Mouse (Mus musculus) embryonic fibroblast, embryonic 13.5 days (primary cell): ENCODE data around the gene Lrrc57. TPM values are rescaled to one million over a fixed set of nuclear protein-coding genes. Genes with fewer than 3 reads are reported as not detected.
A peak's percentile ranks its signal among the peaks of the same experiment; 100 is the strongest.
"Not testable (repeated sequence)": the region's sequence is repeated elsewhere in the genome, so short reads cannot be mapped to it uniquely, and the experiment has no call there.

ENCODE experiments used
- H3K27ac ChIP-seq: 2 replicates; pipeline ENCODE4 v1.5.1; 2012; ENCODE audit warnings: low read length, control low read depth, inconsistent platforms; ENCODE audit not compliant: insufficient read depth
- H3K4me1 ChIP-seq: 2 replicates; pipeline ENCODE4 v1.6.1; 2011; ENCODE audit warnings: low read length; ENCODE audit not compliant: control insufficient read depth, insufficient read depth
- H3K4me3 ChIP-seq: 2 replicates; pipeline ENCODE4 v1.5.1; 2011; ENCODE audit warnings: mild to moderate bottlenecking, control low read depth, low read length; ENCODE audit not compliant: insufficient read depth
- CTCF ChIP-seq: IDR thresholded peaks from 2 replicates; pipeline ENCODE4 v1.5.1; 2011; ENCODE audit warnings: mild to moderate bottlenecking, control low read depth, low read length, moderate library complexity, borderline replicate concordance; ENCODE audit not compliant: insufficient read depth
- POLR2A ChIP-seq: IDR thresholded peaks from 2 replicates; pipeline ENCODE4 v1.6.1; 2011; ENCODE audit warnings: low read depth, mild to moderate bottlenecking, control low read depth, low read length, moderate library complexity
- polyA plus RNA-seq: library from polyadenylated mRNA; stranded (reverse); fragments of >200 nt; gene quantifications from 2 replicates; pipeline ENCODE4 v1.2.4, GENCODE M21; 2011; ENCODE audit warnings: low read depth; ENCODE audit not compliant: missing spikeins, insufficient read length

Gene Lrrc57
- polyA plus RNA-seq, 1 experiment = 13.0 TPM

DNA sequence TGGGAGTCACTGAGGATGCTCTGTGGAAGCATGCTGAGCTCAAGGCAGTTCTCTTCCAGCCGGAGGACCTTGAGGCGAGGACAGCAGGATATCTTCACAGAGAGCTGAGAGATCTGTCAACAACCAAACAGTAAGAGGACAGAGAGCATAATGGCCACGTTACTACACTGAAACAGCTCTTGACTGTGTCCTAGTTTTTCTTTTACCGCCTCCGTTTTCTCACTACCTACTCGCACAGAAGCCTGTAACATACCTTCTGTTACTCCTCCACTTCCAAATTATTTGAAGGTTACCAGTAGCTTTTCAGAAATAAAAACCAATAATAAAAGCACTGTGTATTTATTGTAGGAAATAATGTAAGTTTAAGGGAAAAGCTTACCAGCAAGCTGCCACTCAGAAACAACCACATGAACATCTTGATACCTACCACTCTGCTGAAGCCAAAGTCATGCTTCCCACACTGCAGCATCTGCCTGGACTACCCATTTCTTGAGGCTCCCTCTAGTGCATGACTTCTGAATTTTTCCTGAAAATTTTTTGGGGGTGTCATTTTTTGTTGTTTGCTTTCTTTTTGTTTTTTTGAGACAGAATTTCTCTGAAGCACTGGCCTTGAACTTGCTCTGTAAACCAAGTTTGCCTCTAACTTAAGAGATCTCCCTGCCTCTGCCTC is 3.2 kb downstream of the Lrrc57 start:
- no peak overlapping the region for H3K4me3 ChIP-seq
- TF ChIP-seq CTCF (peak; percentile 26; the same call in 1 of the 2 replicates), POLR2A (no peak)
- H3K27ac ChIP-seq = no peak overlapping the region
- peaks cover 3% of the 10 kb centered on the region; the same call in 1 of the 2 replicates for H3K4me1 ChIP-seq

- Histone ChIP-seq H3K4me1 (no peaks in the 10 kb centered on the region), H3K4me3 (no peak overlapping the region), H3K27ac (no peak overlapping the region)
- TF ChIP-seq CTCF (no peak), POLR2A (no peak)
Measured at GRCm38 (mm10) chr2:120599506-120599905, 9.8 kb downstream of the Lrrc57 start.

DNA sequence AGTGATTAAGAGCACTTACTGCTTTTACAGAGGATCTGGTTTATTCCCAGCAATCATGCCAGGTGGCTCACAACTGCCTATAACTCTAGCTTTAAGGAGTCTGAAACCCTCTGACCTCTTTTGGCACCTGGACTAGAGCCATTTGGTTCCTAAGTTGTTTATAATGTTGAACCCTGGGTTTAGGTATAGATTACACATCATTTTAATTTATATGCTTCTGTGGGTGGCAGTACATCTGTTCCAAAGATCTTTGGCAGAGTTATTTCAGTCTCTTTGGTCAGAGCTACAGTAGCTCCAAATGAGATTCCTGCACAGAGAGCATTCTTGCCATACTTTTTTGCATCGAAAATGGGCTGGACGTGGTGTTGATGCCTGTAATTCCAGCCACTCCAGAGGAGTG is 11.6 kb downstream of the Lrrc57 start:
- Histone ChIP-seq H3K4me3 (no peak overlapping the region), H3K4me1 (no peaks in the 10 kb centered on the region), H3K27ac (no peak overlapping the region)
- TF ChIP-seq CTCF (no peak), POLR2A (no peak)

- no peaks in the 10 kb centered on the region for H3K4me1 ChIP-seq
- H3K27ac ChIP-seq = no peak overlapping the region
- TF ChIP-seq POLR2A = no peak
- TF ChIP-seq CTCF = no peak
- H3K4me3 ChIP-seq = no peak overlapping the region
Measured at GRCm38 (mm10) chr2:120592227-120592626, 17.1 kb downstream of the Lrrc57 start.

- Histone ChIP-seq H3K4me1 (no peaks in the 10 kb centered on the region), H3K4me3 (no peak overlapping the region), H3K27ac (no peak overlapping the region)
- TF ChIP-seq POLR2A (no peak), CTCF (no peak)
Measured at GRCm38 (mm10) chr2:120589759-120590158, 19.6 kb downstream of the Lrrc57 start.

DNA sequence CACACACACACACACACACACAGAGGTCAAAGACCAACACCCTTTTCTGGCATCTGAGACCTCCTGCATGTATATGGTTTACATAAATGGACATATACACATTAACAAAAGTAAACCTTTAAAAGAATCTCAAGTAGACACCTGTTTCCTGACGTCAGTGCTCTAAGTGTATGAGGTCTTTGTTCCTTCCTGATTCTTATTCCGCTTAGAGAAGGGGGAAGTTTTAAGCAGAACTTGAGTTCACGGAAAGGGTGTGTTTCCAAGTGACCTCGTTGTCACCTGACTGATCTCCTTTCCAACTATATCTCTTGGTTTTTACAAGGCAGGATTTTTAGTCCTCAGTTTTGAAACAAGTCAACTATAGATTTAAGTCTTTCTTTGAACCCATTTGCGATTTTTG is 31.0 kb downstream of the Lrrc57 start:
- H3K27ac ChIP-seq = no peak overlapping the region
- TF ChIP-seq CTCF = no peak
- no peak for TF ChIP-seq POLR2A
- H3K4me1 ChIP-seq = peaks cover 2% of the 10 kb centered on the region; the same call in 1 of the 2 replicates
- H3K4me3 ChIP-seq = no peak overlapping the region

GRCm38 (mm10) chr2:120577799-120578198 is 31.5 kb downstream of the Lrrc57 start:
- Histone ChIP-seq H3K27ac (no peak overlapping the region), H3K4me1 (peaks cover 2% of the 10 kb centered on the region; the same call in 1 of the 2 replicates), H3K4me3 (no peak overlapping the region)
- TF ChIP-seq POLR2A (no peak), CTCF (no peak)

GRCm38 (mm10) chr2:120575978-120576377 is 33.3 kb downstream of the Lrrc57 start:
- TF ChIP-seq POLR2A = no peak
- no peak for TF ChIP-seq CTCF
- Histone ChIP-seq H3K27ac (no peak overlapping the region), H3K4me1 (peaks cover 2% of the 10 kb centered on the region; the same call in 1 of the 2 replicates), H3K4me3 (no peak overlapping the region)

DNA sequence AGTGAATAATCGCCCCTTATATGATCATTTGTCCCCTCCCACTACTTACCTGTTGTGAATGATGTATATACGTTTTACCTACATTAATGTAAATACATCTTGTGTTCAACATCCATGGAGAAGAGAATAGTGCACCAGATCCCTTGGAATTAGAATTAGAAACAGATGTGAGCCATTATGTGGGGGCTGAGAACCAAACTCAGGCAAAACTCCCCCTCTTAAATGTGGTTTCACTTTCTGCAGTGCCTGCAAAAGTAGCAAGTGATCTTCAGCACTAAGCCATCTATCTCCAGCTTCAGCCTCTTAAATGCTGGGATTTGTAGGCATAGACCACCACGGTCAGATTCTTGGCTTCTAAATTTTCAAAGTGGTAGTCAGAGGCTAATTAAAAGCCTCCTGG is 34.2 kb downstream of the Lrrc57 start:
- TF ChIP-seq POLR2A (no peak), CTCF (no peak)
- Histone ChIP-seq H3K4me3 (no peak overlapping the region), H3K4me1 (peaks cover 2% of the 10 kb centered on the region; the same call in 1 of the 2 replicates), H3K27ac (peak overlapping the region; percentile 57)

- not testable (repeated sequence) for H3K4me3 ChIP-seq, H3K27ac ChIP-seq, H3K4me1 ChIP-seq
Measured at GRCm38 (mm10) chr2:120572161-120572560, 37.2 kb downstream of the Lrrc57 start.
